Mouse (Mus musculus): ENCODE results near the gene Scube1. TPM values are rescaled to one million over a fixed set of nuclear protein-coding genes. Genes with fewer than 3 reads are reported as not detected.

The Scube1 gene
- polyA plus RNA-seq, 1 experiment, result 1.3 TPM

DNA sequence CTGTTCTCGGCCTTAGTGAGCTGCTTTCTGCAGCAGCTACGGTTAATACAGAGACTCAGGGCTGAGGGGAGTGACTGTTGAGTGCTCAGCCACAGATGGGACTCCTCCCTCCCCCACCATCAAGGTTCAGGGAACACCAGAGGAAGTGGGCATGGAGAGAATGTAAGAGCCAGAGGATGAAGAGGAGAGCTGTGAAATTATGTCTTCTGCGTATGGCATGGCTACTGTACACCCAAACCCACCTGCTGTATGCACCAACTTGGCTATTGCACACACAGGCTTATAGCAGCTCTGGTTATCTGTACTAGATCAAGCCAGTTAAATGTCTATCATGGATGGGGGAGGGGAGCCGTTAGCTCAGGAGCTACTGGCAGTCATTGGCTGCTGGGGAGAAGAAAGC lies 123.6 kb downstream of the Scube1 start:
- Histone ChIP-seq H3K4me3 (ENCODE audit: control insufficient read depth, insufficient read depth, low read length) (no peak overlapping the region), H3K27ac (ENCODE audit: control insufficient read depth, insufficient read depth, low read length) (peak overlapping the region; percentile 97)

DNA sequence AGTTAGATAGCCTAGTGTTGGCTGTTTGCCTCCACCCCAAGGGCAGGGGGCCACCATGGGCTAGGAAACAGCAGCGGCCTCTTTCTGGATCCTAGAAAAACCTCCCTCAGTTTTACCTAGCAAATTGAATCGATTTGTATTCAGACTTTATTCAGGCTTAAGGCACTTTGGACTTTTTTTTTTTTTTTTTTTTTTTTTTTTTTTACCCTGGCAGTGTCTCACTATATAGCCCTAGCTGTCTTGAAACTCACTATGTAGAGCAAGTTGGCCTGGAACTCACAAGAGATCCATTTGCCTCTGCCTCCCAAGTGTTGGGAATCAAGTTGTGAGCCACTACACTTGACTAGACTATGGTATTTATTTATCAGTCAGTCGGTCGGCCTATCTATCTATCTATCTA lies 128.0 kb downstream of the Scube1 start:
- no peak for DNase-seq
- H3K4me3 ChIP-seq (ENCODE audit: control insufficient read depth, insufficient read depth, low read length), result no peak overlapping the region
- no peak overlapping the region for H3K27ac ChIP-seq (ENCODE audit: control insufficient read depth, insufficient read depth, low read length)
- no peaks in the 10 kb centered on the region for H3K36me3 ChIP-seq (ENCODE audit: control insufficient read depth, insufficient read depth, low read length)
- no peaks in the 10 kb centered on the region for H3K27me3 ChIP-seq (ENCODE audit: control insufficient read depth, insufficient read depth, low read length)
- 98% methylated on average over 4 of the region's 4 CpGs for WGBS
- no peak for TF ChIP-seq CTCF (IDR thresholded peaks at IDR 0.05; ENCODE audit: borderline replicate concordance, control insufficient read depth, extremely low read depth, insufficient read depth, low read length, poor library complexity)
- no peak for TF ChIP-seq POLR2A (IDR thresholded peaks at IDR 0.05; ENCODE audit: control insufficient read depth, extremely low read depth, insufficient read depth, low read length, poor library complexity)
- H3K4me1 ChIP-seq (replicated peaks; ENCODE audit: control insufficient read depth, insufficient read depth, low read length), result peaks cover 43% of the 10 kb centered on the region

More for the DNA sequence above, 123.6 kb downstream of the Scube1 start:
- no peaks in the 10 kb centered on the region for H3K36me3 ChIP-seq (ENCODE audit: control insufficient read depth, insufficient read depth, low read length)
- H3K4me1 ChIP-seq (replicated peaks; ENCODE audit: control insufficient read depth, insufficient read depth, low read length), result peaks cover 47% of the 10 kb centered on the region
- H3K27me3 ChIP-seq (ENCODE audit: control insufficient read depth, insufficient read depth, low read length), result no peaks in the 10 kb centered on the region
- DNase-seq, result peak; percentile 60
- TF ChIP-seq POLR2A (IDR thresholded peaks at IDR 0.05; ENCODE audit: control insufficient read depth, extremely low read depth, insufficient read depth, low read length, poor library complexity) (no peak), CTCF (IDR thresholded peaks at IDR 0.05; ENCODE audit: borderline replicate concordance, control insufficient read depth, extremely low read depth, insufficient read depth, low read length, poor library complexity) (no peak)
- WGBS, result 5% methylated on average over 4 of the region's 4 CpGs

DNA sequence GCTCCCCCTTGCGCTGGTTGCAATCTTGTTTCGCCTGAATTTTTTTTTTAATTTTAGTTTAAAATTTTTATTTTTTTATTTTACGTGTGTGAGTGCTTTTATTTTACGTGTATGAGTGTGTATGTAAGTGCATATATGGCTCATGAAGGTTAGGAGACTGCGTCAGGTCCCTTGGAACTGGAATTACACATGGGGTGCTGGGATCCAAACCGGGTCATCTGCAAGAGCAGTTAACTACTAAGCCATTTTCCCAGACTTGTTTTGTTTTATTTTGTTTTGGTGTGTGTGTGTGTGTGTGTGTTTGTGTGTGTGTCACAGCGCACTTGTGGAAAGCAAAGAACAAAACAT lies 129.5 kb downstream of the Scube1 start:
- Histone ChIP-seq H3K36me3 (ENCODE audit: control insufficient read depth, insufficient read depth, low read length) (no peaks in the 10 kb centered on the region), H3K27ac (ENCODE audit: control insufficient read depth, insufficient read depth, low read length) (no peak overlapping the region), H3K4me1 (replicated peaks; ENCODE audit: control insufficient read depth, insufficient read depth, low read length) (peaks cover 33% of the 10 kb centered on the region), H3K27me3 (ENCODE audit: control insufficient read depth, insufficient read depth, low read length) (no peaks in the 10 kb centered on the region), H3K4me3 (ENCODE audit: control insufficient read depth, insufficient read depth, low read length) (peak overlapping the region; percentile 84)
- DNase-seq, result no peak
- 31% methylated on average over 7 of the region's 7 CpGs for WGBS
- TF ChIP-seq POLR2A (IDR thresholded peaks at IDR 0.05; ENCODE audit: control insufficient read depth, extremely low read depth, insufficient read depth, low read length, poor library complexity), result no peak
- no peak for TF ChIP-seq CTCF (IDR thresholded peaks at IDR 0.05; ENCODE audit: borderline replicate concordance, control insufficient read depth, extremely low read depth, insufficient read depth, low read length, poor library complexity)

DNA sequence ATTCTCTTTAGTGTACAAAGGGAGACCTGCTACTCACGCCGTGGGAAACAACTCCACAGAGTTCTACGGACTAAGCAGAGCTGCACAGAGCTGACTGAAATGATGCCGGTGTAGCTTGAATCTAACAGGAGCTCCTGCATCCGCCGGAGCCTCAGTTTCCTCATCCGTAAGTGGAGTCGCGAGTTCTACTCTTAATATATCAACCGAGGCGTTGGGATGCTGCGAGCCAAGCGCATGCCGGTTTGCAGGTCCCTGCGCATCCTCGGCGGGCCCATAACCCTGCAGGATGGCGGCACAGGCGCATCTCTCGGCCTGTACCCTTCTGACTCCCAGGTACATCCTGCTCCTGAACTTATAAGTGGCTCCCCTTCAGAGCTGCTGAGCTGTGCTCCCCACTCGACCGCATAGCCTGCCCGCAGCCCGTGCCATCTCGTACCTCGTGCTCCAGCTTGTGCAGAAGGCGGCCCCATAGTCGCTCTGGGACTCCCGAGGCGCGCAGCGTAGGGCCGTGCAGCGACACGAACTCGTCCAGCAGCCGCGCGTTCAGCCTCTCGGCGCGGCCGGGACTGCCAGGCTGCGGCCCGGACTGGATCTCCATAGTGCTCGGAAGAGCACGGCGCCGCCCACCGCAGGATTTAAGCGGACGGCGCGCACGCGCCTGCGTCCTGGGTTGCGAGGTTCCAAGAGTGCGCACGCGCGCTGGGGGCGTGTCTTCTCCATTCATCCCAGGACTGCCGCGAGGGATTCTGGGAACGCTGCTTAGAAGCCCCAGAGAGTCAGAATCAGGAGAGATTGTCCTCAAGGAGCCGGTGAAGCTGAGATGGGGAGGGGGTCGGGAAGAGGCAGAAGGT lies 130.1 kb downstream of the Scube1 start, which contains the start of gene Ttll12:
TSS of gene Ttll12 (minus strand) at position 645 of the 851 bp plus-strand sequence.
- Histone ChIP-seq H3K27ac (ENCODE audit: control insufficient read depth, insufficient read depth, low read length) (peak within 1 kb of the TSS; percentile 12; the same call in 1 of the 2 replicates), H3K27me3 (ENCODE audit: control insufficient read depth, insufficient read depth, low read length) (no peaks in the 10 kb centered on the region), H3K4me3 (ENCODE audit: control insufficient read depth, insufficient read depth, low read length) (peak within 1 kb of the TSS; percentile 84), H3K36me3 (ENCODE audit: control insufficient read depth, insufficient read depth, low read length) (no peaks in the 10 kb centered on the region), H3K4me1 (replicated peaks; ENCODE audit: control insufficient read depth, insufficient read depth, low read length) (peaks cover 27% of the 10 kb centered on the region)
- TF ChIP-seq POLR2A (IDR thresholded peaks at IDR 0.05; ENCODE audit: control insufficient read depth, extremely low read depth, insufficient read depth, low read length, poor library complexity) (peak; percentile 47; the same call in 1 of the 2 replicates), CTCF (IDR thresholded peaks at IDR 0.05; ENCODE audit: borderline replicate concordance, control insufficient read depth, extremely low read depth, insufficient read depth, low read length, poor library complexity) (no peak; the same call in 1 of the 2 replicates)
- peak; percentile 93 for DNase-seq
- WGBS, result under 1% methylated on average over 68 of the region's 68 CpGs

DNA sequence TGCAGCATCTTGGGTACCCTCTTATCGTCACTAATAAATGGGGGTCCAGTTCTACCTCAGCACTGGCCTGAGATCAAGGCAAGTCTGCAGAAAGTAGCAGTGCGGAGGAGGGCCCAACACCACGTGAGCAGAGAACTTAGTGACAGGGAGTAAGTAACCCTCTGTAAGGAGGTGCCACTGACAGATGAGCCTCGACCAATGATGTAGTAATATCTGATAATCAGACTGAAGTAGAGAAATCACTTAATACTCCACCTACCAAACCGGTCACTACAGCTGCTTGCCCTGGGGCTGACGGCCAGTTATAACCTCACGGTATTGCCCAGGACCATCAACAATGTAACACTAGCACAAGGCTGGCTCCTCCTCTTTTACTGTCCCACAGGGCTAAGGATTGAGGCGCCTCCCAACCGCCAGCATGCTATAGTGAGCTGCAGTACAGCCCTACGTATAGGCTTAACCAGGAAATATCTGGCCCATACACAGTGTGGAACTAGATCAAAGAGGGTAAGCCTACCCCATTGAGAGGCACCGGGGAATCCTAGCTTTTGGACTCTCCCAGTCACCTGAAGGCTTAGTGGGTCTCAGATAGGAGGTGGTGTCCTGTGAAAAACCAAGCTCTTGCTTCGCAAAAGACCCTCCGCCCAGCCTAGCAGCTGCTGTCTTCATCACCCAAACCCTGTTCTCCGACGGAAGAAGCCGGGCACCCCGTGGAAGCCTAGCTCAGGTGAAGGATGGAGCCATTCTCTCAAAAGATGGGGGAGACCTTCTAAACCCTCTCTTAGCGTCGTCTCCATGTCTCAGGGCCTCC lies 130.9 kb downstream of the Scube1 start:
- H3K4me3 ChIP-seq (ENCODE audit: control insufficient read depth, insufficient read depth, low read length), result peak overlapping the region; percentile 84
- TF ChIP-seq CTCF (IDR thresholded peaks at IDR 0.05; ENCODE audit: borderline replicate concordance, control insufficient read depth, extremely low read depth, insufficient read depth, low read length, poor library complexity), result no peak
- TF ChIP-seq POLR2A (IDR thresholded peaks at IDR 0.05; ENCODE audit: control insufficient read depth, extremely low read depth, insufficient read depth, low read length, poor library complexity), result no peak
- no peaks in the 10 kb centered on the region for H3K36me3 ChIP-seq (ENCODE audit: control insufficient read depth, insufficient read depth, low read length)
- H3K4me1 ChIP-seq (replicated peaks; ENCODE audit: control insufficient read depth, insufficient read depth, low read length), result peaks cover 22% of the 10 kb centered on the region
- WGBS, result 35% methylated on average over 19 of the region's 19 CpGs
- peak overlapping the region; percentile 12; the same call in 1 of the 2 replicates for H3K27ac ChIP-seq (ENCODE audit: control insufficient read depth, insufficient read depth, low read length)
- no peak for DNase-seq
- no peaks in the 10 kb centered on the region for H3K27me3 ChIP-seq (ENCODE audit: control insufficient read depth, insufficient read depth, low read length)

DNA sequence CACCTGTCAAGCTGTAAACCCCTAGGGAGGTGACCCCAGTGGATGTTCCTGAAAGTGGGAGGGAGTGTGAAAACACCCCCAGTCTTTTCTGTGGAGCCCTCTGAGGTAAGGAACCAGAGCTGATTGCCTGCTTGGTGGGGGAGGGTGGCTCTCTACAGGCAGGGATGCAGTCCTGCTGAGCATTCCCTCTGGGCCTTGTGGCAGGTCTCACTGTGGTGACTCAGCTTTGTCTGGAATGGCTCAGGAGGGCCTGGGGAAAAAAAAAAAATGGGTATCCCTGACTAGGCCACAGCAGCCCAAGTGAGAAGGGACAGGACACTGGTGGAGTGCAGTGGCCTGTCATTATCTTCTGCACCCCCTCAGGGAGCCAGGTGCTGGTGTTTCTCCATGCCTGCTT lies 131.6 kb downstream of the Scube1 start:
- H3K27ac ChIP-seq (ENCODE audit: control insufficient read depth, insufficient read depth, low read length), result no peak overlapping the region
- no peak for DNase-seq

More for the DNA sequence above, 131.6 kb downstream of the Scube1 start:
- H3K36me3 ChIP-seq (ENCODE audit: control insufficient read depth, insufficient read depth, low read length), result peaks cover 4% of the 10 kb centered on the region; the same call in 1 of the 2 replicates
- H3K4me1 ChIP-seq (replicated peaks; ENCODE audit: control insufficient read depth, insufficient read depth, low read length), result peaks cover 22% of the 10 kb centered on the region
- no peak for TF ChIP-seq CTCF (IDR thresholded peaks at IDR 0.05; ENCODE audit: borderline replicate concordance, control insufficient read depth, extremely low read depth, insufficient read depth, low read length, poor library complexity)
- no peak for TF ChIP-seq POLR2A (IDR thresholded peaks at IDR 0.05; ENCODE audit: control insufficient read depth, extremely low read depth, insufficient read depth, low read length, poor library complexity)
- no peak overlapping the region for H3K4me3 ChIP-seq (ENCODE audit: control insufficient read depth, insufficient read depth, low read length)
- H3K27me3 ChIP-seq (ENCODE audit: control insufficient read depth, insufficient read depth, low read length), result no peaks in the 10 kb centered on the region

All from thymus, adult 2 months (tissue).